Comparison of ENCODE assay signal across 10 mouse cellular contexts in genomic region chr5:112210104-112210503, GRCm38 (mm10). TPM values are rescaled to one million over a fixed set of nuclear protein-coding genes. Genes with fewer than 3 reads are reported as not detected.
A peak's percentile ranks its signal among the peaks of the same experiment; 100 is the strongest.
DNase-seq lines count a peak whose midpoint lies in the region; ATAC-seq and TF ChIP-seq lines count a peak whose summit lies in the region.
"Had no signal": no experiment of that assay in that cellular context is flagged by ENCODE, and none has a peak within 500 bp of the region (broad histone marks: within the 10 kb centered on the region; RNA-seq: fewer than 3 reads in every experiment).

No protein-coding gene starts in this region.

- peak; percentile 38 to 67 for DNase-seq in heart, adult 18-20 months
- no peak for DNase-seq in heart, postnatal 25 days (ENCODE audit: low spot score)
- DNase-seq in A20 (ENCODE audit: low read depth, low spot score) (peak; percentile 57), ZHBTc4 (ENCODE audit: low read depth, low spot score) (peak; percentile 81)
- peak; percentile 75 for DNase-seq in embryonic facial prominence, embryonic 11.5 days (ENCODE audit: low spot score)
- peak; percentile 67 for DNase-seq in kidney, postnatal 0 days (ENCODE audit: low spot score)
- DNase-seq in lung, postnatal 25 days (ENCODE audit: low spot score) = peak; percentile 39
- peak; percentile 74 for DNase-seq in splenic B cell, adult 2 months (ENCODE audit: low read depth, low spot score)

- H3K9ac ChIP-seq in embryonic facial prominence, embryonic 11.5 days (replicated peaks; ENCODE audit: low read length) = no peak overlapping the region
- no peak overlapping the region for H3K9ac ChIP-seq in kidney, postnatal 0 days (ENCODE audit: low read depth, low read length)
- H3K9ac ChIP-seq: embryonic facial prominence, embryonic 15.5 days had no signal

- no peak for ATAC-seq in embryonic facial prominence, embryonic 11.5 days (replicated peaks; ENCODE audit: insufficient number of reproducible peaks, low FRiP score, low TSS enrichment, low read depth)
- no peak for ATAC-seq in kidney, postnatal 0 days (replicated peaks; ENCODE audit: low FRiP score, low read depth)

- intact Hi-C loops in heart, postnatal 25 days (cut with DNase I) = no loop called here

- 19% methylated on average over 8 of the region's 8 CpGs for WGBS in embryonic facial prominence, embryonic 11.5 days
- WGBS in kidney, postnatal 0 days = 33% methylated on average over 8 of the region's 8 CpGs

- H3K36me3 ChIP-seq in embryonic facial prominence, embryonic 11.5 days (replicated peaks; ENCODE audit: control insufficient read depth, insufficient read depth, low read depth, low read length) = no peaks in the 10 kb centered on the region
- no peaks in the 10 kb centered on the region for H3K36me3 ChIP-seq in kidney, postnatal 0 days (ENCODE audit: insufficient read depth, low read length)
- H3K36me3 ChIP-seq in splenic B cell, adult 2 months (ENCODE audit: control insufficient read depth, insufficient read depth, low read length, poor library complexity, severe bottlenecking) = no peaks in the 10 kb centered on the region
- H3K36me3 ChIP-seq: embryonic facial prominence, embryonic 15.5 days had no signal

- TF ChIP-seq CTCF in kidney, postnatal 0 days (IDR thresholded peaks at IDR 0.05; ENCODE audit: low read depth) = peak; percentile 93

- H3K4me1 ChIP-seq in embryonic facial prominence, embryonic 11.5 days (ENCODE audit: control insufficient read depth, insufficient read depth, low read length) = peaks cover 6% of the 10 kb centered on the region
- 0 out of 2 replicates have a peak, but pooled peaks cover 3% of the 10 kb centered on the region for H3K4me1 ChIP-seq in kidney, postnatal 0 days (replicated peaks; ENCODE audit: insufficient read depth, low read length)

- no peak overlapping the region for H3K27ac ChIP-seq in embryonic facial prominence, embryonic 11.5 days (replicated peaks; ENCODE audit: low read depth, low read length)
- no peak overlapping the region for H3K27ac ChIP-seq in kidney, postnatal 0 days
- H3K27ac ChIP-seq: embryonic facial prominence, embryonic 15.5 days; macrophage had no signal

- no peak overlapping the region for H3K4me2 ChIP-seq in embryonic facial prominence, embryonic 11.5 days (ENCODE audit: low read depth, low read length)
- H3K4me2 ChIP-seq in kidney, postnatal 0 days (ENCODE audit: low read length) = no peak overlapping the region
- H3K4me2 ChIP-seq: embryonic facial prominence, embryonic 15.5 days had no signal

- H3K4me3 ChIP-seq in embryonic facial prominence, embryonic 11.5 days (ENCODE audit: low read depth, low read length) = no peak overlapping the region
- H3K4me3 ChIP-seq in kidney, postnatal 0 days (replicated peaks; ENCODE audit: low read depth, low read length) = no peak overlapping the region
- H3K4me3 ChIP-seq: embryonic facial prominence, embryonic 15.5 days had no signal

- no peaks in the 10 kb centered on the region for H3K27me3 ChIP-seq in embryonic facial prominence, embryonic 11.5 days (ENCODE audit: control insufficient read depth, insufficient read depth, low read length)
- no peaks in the 10 kb centered on the region for H3K27me3 ChIP-seq in kidney, postnatal 0 days (ENCODE audit: insufficient read depth, low read length)
- H3K27me3 ChIP-seq in splenic B cell, adult 2 months (ENCODE audit: control insufficient read depth, insufficient read depth, low read length, poor library complexity, severe bottlenecking) = no peaks in the 10 kb centered on the region
- H3K27me3 ChIP-seq: embryonic facial prominence, embryonic 15.5 days had no signal

- H3K9me3 ChIP-seq in embryonic facial prominence, embryonic 11.5 days (replicated peaks; ENCODE audit: control insufficient read depth, low read length) = no peaks in the 10 kb centered on the region
- H3K9me3 ChIP-seq in kidney, postnatal 0 days (replicated peaks; ENCODE audit: low read length) = no peaks in the 10 kb centered on the region
- H3K9me3 ChIP-seq: embryonic facial prominence, embryonic 15.5 days had no signal

RNA-seq across cellular contexts. Expression of gene Cryba4, which starts 42.2 kb away (rescaled TPM):
- total RNA-seq in heart, adult 18-20 months (2021) = 1 to 10 TPM; 5.7 to 6.6 TPM
- 10 to 100 TPM in 1 of 2 experiments, 1 to 10 TPM in 1; 8.9 to 10.3 TPM for total RNA-seq in heart, postnatal 25 days (2021)
- polyA plus RNA-seq in embryonic facial prominence, embryonic 11.5 days (2014; fragmentation: Nextera tagmentation; extraction: Ambion mirVana) = 0.69 and 1.6 TPM in 2 replicates
- polyA plus RNA-seq in kidney, postnatal 0 days (2015; fragmentation: Nextera tagmentation; extraction: Ambion mirVana) = 0.58 and 0.64 TPM in 2 replicates

RNA-seq across cellular contexts. Expression of gene Crybb1, which starts 45.5 kb away (rescaled TPM):
- 1 to 10 TPM; 2.0 to 3.1 TPM for total RNA-seq in heart, adult 18-20 months (2021)
- total RNA-seq in heart, postnatal 25 days (2021) = 1 to 10 TPM; 2.5 to 2.9 TPM
- 2.7 and 20.0 TPM in 2 replicates for polyA plus RNA-seq in embryonic facial prominence, embryonic 11.5 days (2014; fragmentation: Nextera tagmentation; extraction: Ambion mirVana)
- polyA plus RNA-seq in kidney, postnatal 0 days (2015; fragmentation: Nextera tagmentation; extraction: Ambion mirVana) = 3.4 TPM in 2 replicates
- polyA plus RNA-seq: macrophage had no signal
